Mouse (Mus musculus) yolk sac, embryonic 10.5 days (tissue): ENCODE measurements around the gene Nav2.

ENCODE experiments used
- DNase-seq: peaks from one replicate; pipeline ENCODE4 v3.0.0-alpha.2; 2017; ENCODE audit warnings: low spot score

The Nav2 gene

DNA sequence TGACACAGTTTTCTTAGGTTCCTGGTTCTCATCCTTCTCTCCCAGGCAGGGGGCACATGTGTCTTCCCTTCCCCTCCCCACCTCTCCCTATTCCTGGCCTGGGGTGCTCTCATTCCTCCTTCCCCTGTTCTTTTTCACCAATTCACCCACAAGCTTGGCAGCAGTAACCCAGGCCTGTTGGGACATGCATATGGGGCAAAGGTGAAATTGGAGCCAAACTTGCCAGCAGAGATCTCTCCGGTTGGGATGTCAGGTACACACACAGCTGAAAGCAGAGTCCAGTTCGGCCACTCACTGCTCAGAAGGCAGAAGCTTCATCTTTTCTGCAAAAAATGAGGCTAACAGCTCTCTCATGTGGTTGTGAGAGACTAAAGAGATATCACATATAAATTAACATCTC, 26.3 kb downstream of the Nav2 start:
- DNase-seq, result no peak

- no peak for DNase-seq
Measured at GRCm38 (mm10) chr7:48937562-48937961, 29.0 kb downstream of the Nav2 start.

DNA sequence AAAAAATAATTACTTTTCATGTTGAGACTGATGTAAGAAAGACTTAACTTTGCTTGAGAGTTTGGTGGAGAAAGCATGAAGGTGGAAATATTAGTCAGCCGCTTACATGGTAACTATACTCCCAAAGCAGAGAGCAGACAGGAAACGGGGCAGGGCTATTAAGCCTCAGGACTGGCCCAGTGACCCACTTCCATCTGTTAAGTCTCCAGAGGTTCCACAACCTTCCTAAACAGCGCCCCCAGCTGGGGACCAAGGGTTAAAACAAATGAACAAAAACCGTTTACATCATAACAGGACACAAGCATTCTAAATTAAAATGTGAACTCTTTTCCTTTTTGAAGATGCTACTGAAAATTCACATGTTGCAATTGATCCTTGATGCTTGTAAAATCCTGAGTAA, 29.7 kb downstream of the Nav2 start:
- DNase-seq, result no peak

DNA sequence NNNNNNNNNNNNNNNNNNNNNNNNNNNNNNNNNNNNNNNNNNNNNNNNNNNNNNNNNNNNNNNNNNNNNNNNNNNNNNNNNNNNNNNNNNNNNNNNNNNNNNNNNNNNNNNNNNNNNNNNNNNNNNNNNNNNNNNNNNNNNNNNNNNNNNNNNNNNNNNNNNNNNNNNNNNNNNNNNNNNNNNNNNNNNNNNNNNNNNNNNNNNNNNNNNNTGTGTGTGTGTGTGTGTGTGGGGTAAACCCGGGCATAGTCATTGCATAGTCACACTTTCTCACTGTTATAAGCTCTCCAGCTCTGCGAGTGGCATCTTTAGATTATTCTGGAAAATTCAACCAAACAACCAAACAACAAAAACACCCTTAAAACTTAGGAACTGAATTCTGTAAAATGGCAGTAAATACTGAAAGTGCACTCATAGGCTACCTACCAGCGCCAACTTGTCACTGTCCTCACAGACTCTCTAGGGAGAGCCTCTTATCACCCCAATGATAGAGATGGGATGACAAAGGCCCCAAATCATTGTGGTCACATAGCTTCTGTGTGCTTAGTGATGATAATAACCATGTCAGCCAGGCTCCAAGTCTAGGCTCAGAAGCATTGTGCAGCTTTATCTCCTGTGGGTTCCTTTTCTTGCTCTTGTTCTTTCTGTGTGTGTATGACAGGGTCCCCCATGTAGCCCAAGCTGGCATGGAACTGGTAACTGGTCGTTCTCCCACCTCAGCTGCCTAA, 40.0 kb downstream of the Nav2 start:
- no peak for DNase-seq

GRCm38 (mm10) chr7:48954501-48954900, 46.0 kb downstream of the Nav2 start:
- no peak for DNase-seq

DNA sequence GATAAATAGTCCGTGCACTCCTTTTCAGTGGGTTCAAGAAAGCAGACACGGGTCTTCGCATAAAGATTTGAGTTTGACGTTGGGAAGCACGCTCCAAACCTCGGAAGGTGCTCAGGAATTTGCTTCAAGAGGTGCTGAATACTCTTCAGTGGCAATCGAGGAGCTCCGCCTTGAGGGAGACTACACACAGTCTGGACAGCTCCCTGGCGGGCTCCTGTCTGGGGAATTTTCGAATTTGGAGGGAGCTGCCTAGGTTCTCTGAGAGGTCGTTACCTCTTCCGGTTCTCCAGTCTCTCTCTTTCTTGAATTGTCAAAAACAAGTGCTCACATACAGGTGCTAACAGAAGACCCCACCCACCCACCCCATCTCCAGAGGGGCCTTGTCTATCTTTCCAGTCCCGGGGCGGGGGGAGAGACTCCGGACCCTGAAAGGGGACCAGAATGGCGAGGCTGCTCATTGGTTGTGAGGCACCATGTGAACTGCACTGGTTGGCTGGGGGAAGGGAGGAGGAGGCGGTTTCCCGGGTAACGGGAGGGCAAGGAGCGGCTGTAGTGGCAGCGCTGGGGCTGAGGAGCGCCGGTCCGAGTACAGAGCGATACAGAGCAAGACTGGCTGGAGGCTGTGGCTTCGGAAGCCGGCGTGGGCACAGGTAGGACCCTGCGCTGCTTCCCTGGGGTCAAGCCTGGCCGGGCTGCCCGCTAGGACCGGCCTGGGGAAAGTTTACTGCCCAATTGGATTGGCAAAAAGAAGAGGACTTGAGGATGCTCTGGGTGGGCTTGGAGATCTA, 50.2 kb downstream of the Nav2 start:
- peak; percentile 73 for DNase-seq

DNA sequence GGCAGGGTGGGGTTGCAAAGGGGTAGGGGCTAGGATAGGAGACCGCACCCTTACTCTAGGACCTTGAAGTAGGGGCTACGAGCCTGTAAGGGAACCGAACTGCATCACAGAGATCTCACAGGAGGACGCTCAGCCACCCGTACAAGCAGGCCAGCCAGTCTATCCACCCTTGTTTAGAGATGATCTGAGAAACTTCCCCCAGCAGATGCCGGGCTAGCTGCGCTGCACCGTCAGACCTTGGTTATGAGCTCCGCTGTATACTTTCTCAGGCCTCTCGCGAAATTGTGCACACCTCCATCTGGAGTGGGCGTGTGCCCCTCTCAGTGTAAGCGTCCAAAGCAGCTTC, 50.8 kb downstream of the Nav2 start:
- no peak for DNase-seq

DNA sequence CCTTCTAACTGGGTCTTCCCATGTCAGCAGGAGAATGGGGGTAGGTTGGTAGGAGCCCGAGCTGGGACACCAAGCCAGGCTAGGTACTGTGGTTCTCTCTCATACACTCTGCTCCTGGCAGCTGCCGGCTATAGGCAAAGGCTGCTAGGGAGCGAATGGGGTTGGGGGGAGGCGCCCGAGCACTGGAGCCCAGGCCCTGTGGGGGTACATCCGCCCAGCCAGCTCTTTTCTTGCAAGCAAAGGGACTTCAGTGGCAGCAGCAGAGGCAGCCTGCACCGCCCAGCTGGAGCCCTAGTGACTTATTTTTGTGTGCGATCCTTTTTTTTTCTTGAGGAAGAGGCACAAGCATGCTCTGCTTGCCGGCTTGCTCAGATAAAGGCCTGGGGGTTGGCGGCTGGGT, 51.6 kb downstream of the Nav2 start:
- no peak for DNase-seq

GRCm38 (mm10) chr7:48961501-48961900, 53.0 kb downstream of the Nav2 start:
- no peak for DNase-seq

DNA sequence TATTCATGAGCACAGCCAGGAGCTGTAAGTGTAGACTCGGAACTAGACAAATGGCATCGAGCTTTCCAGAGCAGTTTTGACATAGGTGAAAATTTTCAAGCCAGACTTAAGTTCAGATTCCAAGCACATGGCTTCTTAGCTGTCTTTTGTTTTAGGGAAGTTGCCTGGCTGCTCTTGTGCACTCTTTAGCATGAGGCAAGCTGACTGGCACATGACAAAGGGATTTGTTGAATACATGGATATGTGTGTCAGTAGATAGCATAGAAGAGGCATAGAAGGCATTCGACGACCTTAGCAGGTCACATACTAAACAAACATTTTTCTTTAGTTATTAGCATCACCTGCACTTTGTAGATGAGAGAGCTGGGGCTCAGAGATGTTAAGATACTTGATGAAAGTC, 53.4 kb downstream of the Nav2 start:
- DNase-seq, result no peak

DNA sequence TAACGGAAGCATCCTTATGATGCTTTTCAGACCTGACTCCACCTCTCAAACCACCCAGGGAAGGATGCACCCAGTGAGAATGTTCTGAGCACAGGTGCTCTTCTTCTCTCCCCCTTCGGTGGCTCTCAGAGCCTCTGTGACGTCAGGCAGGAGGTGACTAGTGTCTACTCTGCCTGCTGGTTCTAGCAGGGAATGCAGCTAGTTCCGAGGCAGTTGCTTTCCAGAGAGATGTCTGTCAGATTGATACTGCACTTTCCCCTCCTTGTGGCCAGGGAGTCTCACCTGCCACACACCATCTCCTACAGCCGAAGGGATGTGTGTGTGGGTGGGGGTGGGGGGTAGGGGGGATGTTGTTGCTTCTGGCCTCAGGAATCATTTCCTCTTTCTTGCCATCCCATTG, 54.6 kb downstream of the Nav2 start:
- no peak for DNase-seq

DNA sequence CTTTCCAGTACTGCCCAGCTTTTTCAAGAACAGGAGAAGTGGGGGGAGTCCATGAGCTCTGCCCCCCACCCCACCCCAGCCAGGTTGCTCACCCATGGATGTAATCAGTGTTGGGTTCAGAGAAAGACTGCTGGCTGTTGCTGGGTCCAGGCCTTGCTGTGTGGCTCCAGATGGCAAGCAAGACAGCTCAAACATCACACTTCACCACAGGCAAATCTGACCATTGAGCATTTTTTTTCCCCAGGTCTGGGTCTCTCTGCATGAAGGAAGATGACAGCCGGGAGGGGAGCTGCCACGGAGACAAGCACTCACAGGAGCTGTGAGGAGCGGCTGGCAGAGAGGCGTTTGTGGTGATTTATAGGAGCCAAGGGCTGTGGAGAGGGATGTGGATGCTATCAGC, 55.0 kb downstream of the Nav2 start:
- DNase-seq, result no peak

DNA sequence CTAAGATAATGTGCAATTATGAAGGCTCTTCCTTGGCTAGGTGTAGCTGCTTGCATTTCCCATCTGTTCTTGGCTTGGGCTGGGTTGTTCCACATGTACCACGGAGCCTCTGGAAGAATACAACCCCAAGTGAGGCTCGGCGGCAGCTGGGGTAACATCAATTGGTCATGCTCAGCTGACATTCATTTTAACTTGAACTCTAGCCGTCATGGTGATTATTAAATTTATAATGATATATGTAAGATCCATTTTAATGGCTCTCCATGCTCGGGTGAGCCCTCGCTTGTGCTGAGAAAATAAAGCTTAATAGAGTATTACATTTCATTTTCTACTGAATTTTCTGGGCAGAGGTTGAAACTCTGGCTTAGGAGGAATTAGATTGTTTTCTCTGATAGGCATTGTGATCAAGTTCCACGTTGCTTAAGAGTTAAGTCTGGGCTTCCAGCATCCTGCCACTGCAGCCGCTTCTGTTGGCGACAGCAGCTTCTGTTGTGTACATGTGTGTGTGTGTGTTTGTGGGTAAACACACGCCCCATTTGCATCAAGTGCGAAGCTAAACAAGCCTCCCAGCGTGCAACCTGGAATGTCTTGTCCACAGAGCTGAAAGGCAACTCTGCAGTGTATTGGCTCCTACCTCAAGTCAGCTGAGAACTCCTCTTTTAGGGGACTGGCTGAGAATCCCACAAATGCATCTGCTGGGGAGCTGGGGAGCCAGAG, 57.4 kb downstream of the Nav2 start:
- no peak for DNase-seq

- no peak for DNase-seq
Measured at GRCm38 (mm10) chr7:48981013-48981412, 72.5 kb downstream of the Nav2 start.

- DNase-seq, result no peak
Measured at GRCm38 (mm10) chr7:48981814-48982213, 73.3 kb downstream of the Nav2 start.

- DNase-seq, result no peak
Measured at GRCm38 (mm10) chr7:48982573-48982972, 74.1 kb downstream of the Nav2 start.

DNA sequence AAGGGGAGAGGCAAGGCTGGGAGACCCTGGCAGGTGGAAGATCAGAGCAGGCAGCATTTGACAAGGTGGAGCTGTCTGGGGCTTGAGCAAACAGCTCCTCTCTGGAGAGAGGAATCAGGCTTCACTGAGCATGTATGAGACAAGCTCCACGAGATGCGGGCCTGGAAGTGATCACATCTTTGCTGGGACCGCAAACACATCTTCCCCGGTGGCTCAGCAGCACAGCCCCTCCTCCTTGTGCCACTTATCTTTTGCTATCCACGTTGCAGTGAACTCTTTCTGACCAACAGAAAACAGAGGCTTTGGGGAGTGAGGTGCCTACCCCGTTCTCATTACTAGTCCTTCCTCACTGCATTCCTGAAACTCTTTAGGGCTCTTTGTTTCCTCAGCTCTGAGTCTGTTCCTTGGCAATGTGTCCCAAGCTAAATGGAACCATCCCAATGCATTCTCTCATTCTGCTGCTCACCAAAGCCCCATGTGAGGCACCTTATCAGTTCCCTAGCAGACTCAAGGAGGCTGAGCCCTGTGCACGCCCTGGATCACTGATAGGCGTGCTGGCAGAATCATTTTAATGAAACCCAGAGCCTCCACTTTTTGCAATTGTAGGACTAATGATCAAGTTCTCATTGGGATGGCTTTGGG, 83.5 kb downstream of the Nav2 start:
- DNase-seq, result no peak

DNA sequence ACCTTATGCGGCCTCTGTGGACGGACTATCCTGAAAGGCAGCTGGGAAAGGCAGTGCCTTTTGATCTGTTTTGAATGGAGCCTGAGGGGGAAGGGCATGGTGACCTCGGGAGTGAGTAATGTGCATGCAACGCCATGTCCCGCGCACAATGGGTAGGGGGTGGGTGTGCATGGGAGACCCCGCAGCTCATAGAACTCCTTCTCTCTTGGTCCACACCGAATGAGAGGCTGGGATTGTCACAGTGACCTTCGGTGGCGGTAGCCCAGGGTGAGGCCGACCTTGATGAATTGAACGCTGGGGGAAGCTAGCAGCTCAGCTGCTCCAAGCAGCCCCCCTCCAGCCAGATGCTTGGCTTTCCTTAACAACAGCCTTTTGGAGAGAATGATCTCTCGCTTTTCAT, 86.7 kb downstream of the Nav2 start:
- DNase-seq, result peak; percentile 16

DNA sequence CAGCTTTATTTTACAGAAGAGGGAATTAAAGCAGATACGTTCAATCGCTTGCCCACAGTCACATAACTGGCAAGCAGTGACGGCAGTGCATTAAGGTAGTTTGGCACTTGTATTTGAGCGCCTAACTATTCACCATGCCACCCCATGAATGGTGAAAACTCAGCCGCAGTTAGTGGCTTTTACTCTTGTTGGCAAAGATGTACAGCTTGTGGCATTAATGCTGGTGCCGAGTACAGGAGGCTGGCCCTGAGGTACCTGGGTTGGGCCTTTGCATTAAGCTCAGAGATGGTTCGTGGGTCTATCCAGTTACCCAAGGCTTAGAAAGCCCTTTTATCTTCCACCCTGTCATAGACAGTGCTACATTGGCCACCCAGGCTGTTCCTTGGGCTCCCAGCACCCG, 87.2 kb downstream of the Nav2 start:
- no peak for DNase-seq

DNA sequence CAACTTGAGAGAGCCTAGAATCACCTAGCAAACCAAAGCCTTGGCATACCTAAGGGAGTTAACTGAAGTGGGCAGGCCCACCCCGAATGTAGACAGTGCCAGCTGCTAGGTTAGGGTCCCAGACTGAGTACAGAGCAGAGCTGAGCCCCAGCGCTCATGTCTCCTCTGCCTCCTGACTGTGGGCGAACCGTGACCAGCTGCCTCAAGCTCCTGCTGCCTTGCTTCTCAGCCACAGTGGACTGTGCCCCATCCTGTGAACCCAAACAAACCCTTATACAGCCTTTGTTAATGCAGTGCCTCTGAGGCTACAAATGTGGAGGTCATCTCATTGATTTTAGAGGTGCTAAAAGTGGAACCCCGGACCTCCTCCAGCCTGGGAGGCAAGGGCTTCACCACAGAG, 88.3 kb downstream of the Nav2 start:
- no peak for DNase-seq

GRCm38 (mm10) chr7:48998097-48998496, 89.6 kb downstream of the Nav2 start:
- no peak for DNase-seq

DNA sequence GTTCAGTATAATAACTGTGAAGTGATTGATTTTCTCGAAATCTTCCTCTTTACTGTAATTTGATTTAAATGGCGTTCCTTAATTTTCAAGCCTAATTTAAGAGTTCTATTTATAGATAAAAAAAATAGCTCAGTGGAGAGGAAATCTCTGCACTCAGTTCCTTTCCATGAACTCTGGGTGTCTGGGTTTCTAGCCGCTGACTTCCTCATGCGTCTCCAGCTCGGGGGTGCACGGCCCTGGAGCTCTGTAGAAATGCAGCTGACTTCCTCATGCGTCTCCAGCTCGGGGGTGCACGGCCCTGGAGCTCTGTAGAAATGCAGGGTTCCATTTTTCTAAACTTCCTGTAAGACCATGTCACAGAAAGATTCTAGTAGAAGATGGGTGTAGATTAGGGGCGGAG, 90.1 kb downstream of the Nav2 start:
- no peak for DNase-seq

- no peak for DNase-seq
Measured at GRCm38 (mm10) chr7:49000816-49001215, 92.3 kb downstream of the Nav2 start.
